Mouse (Mus musculus): ENCODE results near the gene Znrd1as.
A peak's percentile ranks its signal among the peaks of the same experiment; 100 is the strongest.
"Not testable (repeated sequence)": the region's sequence is repeated elsewhere in the genome, so short reads cannot be mapped to it uniquely, and the experiment has no call there.

Znrd1as gene

DNA sequence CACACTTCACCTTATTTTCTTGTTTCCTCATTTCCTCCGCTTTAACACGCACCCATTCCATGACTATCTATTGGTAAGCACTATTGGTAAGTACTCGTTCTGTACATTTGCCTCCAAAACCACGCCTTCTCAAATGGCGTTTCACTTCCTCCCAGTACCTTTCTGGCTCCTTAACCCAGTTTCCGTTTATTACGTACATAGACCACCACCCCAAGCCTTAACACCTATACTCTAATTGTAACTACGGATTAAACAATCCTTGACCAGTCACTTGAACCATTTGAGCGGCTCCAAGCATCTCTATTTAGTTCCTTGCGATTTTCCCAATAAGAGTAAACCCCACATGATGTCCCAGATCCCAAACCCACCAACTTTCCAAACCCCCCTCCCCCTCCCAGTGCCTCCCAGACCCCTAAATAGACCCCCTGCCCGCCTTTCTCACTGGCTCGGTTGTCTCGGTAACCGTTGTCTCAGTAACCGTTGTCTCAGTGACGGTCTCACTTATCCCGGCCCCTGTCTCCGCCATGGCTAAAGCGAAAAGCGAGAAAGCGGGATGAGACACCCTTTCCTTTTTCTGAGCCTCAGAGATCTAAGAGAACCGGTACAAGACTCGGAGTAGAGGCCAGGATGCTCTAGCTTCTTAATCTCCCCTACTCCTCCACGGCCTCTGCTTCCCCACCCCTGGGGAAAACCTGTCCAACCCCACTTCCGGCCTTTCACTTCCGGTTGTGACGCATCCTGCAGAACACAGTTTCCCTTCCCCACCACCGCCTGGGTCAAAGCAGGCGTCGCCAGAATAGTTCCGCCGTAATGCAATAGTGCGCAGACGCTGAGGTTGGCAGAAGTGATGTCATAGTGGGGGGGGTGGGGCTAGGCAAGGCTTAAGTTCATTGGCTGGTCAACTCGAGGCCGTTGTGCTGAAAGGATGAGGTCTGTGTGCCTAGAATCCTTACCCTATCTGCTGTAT lies 7.1 kb upstream of the Znrd1as start, which contains the start of gene Ppp1r11:
Gene Ppp1r11, minus strand, starts transcription at position 761 of the 967 bp plus-strand sequence.
- DNase-seq: peak; percentile 97 to 98

DNA sequence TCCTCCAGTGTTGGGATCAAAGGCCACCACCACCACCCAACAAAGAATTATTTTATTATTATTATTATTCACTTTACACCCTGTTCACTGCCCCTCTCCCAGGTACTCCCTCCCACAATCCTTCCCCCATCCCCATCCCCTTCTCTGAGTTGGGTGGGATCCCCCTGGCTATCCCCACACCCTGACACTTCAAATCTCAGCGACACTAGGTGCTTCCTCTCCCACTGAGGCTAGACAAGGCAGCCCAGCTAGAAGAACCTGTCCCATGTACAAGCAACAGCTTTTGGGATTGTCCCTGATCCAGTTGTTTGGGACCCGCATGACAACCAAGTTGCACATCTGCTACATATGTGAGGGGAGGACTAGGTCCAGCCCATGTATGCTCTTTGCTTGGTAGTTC lies 5.8 kb upstream of the Znrd1as start:
- DNase-seq: no peak

DNA sequence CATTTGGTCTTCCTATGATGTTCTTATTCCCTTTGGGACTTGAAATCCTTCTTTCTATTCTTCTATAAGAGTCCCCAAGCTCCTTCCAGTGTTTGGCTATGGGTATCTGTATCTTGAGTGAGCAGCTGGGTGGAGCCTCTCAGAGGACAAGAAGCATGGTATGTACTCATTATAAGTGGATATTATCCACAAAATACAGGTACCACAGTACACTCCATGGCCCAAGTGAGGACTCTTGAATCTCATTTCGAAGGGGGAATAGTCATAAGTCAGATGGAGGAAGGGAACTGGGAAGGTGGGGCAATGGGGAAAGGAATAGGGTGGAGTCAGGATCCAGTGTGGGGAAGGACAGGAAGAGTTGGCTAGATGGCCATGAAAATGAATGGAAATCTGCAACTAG lies 5.3 kb upstream of the Znrd1as start:
- DNase-seq: peak in 1 of 2 experiments; percentile 47

DNA sequence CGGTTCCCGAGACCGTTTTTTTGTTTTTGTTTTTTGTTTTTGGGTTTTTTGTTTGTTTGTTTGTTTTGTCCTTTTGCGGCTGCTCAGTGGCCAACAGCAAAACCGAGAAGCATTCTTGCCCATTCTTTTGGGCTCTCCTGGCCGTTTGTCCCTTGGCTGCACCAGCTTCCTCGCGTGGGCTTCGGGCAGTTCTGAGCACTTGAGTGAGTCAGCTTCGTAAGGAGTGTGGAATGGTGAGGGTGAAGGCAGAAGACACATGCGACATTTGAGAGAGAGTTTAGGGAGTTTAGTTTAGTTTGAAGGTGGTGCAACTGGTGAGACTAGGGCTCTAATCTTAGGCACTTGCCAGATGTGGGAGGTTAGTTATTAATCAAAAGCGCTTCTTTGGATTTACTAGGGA lies 492 bp downstream of the Znrd1as start:
- DNase-seq: no peak

DNA sequence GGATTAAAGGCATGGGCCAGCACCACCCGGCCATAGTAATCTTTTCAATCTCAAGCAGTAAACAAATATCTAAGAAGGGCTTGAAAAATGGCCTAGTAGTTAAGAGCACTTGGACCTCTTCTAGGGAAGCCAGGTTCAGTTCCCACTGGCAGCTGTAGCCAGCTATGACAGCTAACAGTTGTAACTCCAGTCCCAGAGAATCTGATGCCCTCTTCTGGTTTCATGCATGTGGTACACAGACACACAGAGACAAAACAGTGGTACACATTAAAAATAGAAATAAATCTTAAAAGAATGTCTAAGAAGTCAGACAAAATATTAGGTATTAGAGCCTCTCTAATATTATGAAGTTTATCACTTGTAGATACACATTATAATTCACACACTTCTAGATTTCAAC lies 2.7 kb downstream of the Znrd1as start:
- no peak for DNase-seq

DNA sequence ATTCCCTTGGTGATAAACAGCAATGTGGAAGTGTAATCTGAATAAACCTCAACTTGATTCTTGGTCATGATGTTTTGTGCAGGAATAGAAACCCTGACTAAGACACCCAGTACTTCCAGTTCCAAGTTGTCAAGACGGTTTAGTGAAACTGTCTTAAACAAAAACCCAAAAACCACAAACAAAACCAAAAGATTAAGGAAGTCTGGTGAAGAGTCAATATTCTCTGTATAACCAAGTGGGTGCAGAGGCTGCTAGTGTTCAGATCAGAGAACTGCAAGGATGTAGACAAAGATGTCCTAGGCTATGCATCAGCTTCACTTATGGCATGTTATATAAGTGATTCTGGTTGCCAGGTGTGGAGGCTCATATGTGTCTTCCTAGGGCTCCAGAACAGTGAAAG lies 8.5 kb downstream of the Znrd1as start:
- no peak for DNase-seq

DNA sequence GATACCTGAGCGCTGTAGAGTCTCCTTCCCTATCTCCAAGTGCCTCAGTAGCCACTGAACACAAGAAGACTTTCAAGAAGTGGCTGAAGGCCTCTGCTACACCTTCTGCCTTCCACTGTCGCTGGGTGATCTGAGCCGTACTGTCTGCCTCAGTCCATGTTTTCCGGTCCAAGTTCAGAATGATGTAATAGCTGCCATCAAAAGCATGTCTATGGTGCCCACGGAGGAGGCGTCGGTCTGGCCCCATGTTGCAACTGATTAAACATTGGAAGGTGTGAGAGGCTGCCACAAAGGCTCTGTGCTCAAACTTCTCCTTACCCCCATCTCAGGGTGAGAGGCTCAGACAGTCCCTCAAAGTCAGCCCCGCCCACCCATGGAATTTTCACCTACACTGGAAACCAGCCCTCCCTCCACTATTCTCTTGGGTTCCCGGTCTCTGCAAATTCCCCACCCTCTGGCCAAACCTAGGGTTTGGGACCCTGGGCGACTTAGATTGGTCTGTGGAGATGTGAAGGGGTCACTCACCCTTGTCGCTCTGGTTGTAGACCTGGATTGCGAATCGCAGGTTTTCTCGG lies 12.0 kb downstream of the Znrd1as start:
- no peak for DNase-seq

DNA sequence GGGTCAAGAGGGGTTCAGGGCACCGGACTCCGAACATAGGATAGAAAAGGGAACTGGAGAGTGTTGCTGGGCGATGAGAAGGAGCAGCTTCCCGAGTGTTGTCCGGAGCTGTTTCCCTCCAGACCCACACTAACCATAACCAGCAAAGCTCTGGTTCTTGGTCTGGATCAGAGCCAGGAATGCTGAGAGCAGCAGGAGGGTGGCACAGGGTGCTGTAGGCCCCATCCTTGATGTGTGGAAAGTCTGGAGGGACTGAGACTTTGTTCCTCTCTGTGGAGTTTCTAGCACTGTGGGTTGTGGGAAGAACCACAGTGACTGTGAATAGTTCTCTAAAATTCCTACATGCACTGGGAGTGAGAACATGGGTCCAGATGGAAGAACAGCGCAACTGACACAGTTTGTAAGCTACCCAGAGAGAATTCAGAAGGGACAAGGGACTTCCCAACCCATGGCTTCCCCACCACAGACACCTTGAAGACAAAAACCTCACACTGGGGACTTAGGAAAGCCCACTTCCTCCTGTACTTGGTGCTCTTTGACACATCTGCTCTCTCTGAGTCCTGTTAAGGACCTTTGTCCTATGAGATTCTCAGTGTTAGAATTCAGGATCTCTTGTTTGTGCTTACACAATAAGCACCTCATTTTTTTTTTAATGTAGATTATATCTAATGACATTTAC lies 12.9 kb downstream of the Znrd1as start:
- no peak for DNase-seq

DNA sequence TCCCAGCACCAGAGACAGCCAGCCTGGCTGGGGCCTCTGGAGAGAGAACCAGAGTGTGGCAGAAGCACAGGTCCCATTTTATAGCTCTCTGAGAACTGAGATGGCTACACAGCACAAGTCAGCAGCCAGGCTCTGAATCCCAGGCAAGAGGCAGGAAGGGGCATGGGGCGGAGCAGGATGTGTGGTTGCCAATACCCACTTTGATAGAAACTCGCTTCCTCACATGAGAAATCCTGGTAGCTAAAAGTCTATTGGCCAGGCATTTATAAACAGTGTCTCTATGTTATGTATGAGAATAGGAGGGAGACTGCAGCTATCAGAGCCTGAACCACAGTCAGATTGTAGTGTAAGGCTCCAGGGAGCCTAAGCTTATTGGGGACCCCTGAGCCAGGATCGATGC lies 14.4 kb downstream of the Znrd1as start:
- DNase-seq: no peak

DNA sequence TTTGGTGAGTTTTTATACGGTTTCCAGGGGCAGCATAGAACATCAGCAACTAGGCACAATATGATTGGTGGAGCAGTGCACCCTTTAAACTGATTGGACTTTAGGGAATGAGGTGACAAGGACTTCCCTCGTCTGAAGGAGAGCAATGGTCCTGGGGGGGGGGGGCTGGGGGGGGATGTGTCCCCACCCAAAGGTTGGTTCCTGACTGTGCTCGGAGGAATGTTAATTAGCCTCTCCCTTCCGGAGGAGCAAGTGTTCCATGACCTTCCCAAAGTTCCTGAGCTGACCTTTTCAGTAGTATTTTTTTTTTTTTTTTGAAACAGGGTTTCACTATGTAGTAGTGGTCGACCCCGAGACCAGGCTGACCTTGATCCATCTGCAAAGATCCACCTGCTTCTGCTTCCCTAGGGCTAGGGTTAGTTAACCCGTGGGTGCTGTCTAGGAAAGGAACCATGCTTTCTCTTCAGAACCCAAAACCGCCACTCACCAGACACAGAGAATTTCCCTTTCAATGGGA lies 14.9 kb downstream of the Znrd1as start:
- no peak for DNase-seq

DNA sequence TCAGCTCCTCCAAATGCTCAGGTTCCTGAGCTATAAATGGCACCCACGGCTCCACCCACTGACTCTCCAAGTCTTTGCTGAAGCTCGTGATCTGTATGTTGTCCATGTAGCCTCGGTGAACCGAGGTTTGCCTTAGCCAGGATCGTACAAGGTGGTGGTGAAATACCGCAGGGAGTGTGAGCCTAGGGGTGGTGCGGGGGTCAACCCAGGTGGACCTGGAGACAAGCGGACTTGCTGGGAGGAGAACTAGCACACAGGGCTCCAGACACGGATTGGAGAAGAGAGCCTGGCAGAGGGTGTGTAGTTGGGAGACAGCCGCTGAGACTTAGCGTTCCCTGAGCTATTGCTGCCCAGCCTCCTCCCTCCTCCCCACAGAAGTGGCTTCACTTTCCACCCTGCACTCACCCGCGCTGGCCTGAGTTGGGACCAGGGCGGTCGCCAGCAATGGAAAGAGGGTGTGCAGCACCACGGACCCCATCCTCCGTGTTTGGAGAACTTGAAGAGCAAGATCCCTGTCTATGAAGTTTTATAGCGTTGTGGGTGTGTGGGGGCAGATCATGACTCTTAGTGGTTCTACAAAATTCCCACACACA lies 22.9 kb downstream of the Znrd1as start, which contains the start of gene 2410137M14Rik:
Gene 2410137M14Rik, minus strand, starts transcription at position 17 of the 593 bp plus-strand sequence.
- DNase-seq: peak in 1 of 2 experiments; percentile 26

DNA sequence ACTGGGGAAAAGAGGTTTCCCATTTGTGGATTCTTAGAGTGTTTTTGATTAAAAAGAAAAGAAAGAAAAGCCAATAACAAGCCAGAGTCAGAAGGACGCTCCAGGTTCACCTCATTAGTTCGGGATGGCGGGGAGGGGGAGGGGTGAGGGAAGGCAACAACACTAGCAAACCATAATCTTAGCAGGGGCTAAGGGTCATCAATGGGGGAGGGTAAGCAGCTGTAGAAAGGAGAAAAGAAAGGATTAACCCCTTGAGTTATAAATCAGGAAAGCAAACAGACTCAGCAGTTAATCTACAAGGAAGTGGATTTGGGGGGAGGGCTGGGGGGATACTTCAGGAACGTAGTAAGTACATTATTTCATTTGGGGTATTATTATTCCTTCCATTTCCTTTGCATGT lies 23.5 kb downstream of the Znrd1as start:
- no peak for DNase-seq

DNA sequence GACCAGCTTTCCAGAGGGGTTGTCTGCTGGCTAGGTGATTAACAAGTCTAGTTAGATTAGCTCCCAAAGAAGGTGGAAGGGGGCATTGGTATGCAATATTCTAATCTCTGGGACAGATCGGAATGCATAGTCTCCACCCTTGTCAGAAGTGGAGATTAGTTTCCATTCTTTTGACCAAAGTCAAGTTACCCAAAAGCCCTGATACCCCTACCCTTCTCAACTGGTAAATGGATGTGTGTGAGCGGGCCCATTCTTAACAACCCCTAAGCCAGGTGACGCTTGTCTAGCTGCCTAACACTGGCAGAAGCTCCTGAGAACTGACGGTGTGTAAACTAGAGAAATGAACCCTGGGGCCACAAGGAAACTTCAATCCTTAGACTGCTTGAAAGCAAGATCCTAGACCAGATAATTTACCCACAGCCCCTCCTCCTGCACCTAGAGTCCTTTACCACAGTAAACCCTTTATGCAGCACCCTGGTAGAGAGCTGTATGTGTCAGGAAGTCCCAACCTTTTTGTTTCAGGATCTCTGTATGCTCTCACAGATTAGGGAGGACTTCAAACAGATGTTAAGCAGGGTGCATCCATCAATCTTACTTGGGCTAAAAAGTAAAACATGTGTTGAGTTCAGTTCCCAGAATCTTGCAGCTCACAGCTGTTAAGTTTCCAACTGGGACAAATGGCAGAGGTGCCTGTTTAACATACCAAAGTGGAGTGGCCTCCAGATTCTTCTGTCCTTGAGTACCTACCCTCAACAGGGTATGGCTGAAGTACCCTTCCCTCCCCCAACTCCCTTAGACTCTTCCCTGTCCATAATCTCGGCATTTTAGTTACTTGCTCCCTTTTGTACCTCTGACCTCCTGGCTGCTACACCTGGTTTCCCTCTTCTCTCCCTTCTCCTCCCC lies 24.1 kb downstream of the Znrd1as start:
- DNase-seq: peak; percentile 30 to 44

DNA sequence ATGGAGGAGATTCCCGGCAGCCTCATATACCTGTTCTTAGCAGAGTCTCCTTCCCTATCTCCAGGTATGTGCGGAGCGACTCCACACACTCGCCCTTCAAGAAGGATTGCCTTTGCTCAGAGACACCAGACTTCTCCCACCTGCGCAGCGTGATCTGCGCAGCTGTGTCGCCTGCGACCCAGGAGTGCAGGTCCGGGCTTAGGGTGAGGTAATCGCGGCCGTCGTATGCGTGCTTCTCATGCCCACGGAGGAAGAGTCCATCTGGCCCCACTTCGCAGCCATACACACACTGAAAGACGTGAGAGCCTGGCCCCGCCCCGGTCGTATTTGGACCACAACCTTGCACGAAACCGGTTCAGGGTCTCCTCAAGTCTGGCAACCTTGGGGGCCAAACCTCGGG lies 30.1 kb downstream of the Znrd1as start:
- no peak for DNase-seq

DNA sequence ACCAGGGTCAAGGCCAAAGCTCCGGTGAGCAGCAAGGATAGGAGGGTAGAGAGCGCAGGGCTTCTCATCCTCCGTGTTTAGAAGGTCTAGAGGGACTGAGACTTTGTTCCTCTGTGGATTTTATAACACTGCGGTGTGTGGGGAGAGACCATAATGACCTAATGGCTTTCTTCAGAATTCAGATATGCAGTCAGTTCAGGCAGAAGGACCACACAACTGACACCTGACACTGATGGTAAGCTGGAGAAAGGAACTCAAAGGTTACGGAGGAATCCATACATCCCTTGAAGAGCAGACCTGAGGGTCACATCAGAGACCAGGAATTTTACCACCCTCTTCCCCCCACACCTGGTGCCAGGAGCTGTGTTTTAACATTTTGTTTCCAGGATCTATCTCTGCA lies 31.0 kb downstream of the Znrd1as start, which contains the start of gene H2-M5:
Gene H2-M5, minus strand, starts transcription at position 101 of the 400 bp plus-strand sequence.
- no peak for DNase-seq

DNA sequence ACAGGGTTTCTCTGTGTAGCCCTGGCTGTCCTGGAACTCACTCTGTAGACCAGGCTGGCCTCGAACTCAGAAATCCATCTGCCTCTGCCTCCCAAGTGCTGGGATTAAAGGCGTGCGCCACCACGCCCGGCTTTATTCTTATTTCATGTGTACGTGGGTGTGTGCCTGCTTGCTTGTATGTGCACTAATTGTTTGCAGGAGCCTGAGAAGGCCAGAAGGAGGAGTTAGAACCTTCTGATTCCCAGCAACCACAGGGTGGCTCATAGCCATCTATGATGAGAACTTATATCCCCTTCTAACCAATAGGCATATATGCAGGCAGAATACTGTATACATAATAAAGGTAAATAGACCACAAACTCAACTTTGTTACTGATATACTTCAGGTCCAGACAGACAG lies 32.2 kb downstream of the Znrd1as start:
- not testable (repeated sequence) for DNase-seq

DNA sequence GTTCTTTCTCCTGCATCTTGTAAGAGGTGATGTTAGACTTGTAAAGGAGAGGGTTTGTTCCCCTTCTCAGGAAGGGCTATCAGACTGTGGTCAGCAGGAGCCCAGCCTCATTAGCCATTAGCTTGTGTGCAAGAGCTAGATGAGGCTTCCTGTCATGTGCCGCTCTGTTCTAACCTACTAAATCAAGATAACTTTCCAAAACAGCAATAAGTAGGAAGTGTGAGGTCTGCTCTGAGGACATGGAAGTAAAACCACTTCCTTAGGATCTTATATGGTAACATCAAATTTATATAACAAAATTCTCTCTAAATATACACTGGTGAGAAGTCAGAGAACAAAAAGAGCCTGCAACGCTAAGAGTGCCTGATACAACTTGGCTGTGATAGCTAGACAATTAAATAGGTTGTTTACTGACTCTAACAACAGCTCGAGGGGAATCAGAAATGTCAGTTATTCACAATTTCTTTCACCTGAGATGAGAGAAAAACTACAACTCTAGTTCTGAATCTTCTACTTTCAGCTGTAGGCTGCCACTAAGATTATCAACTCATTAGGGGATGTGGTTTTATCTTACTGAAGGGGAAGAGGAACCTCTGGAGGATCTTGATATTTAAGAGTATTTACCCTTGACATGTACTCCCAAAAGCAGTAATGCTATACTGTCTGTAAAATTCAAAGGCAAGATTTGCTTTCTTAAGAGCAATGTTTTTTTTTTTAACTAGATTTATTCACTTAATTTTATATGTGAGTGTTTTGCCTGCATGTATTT lies 34.1 kb downstream of the Znrd1as start:
- no peak for DNase-seq

DNA sequence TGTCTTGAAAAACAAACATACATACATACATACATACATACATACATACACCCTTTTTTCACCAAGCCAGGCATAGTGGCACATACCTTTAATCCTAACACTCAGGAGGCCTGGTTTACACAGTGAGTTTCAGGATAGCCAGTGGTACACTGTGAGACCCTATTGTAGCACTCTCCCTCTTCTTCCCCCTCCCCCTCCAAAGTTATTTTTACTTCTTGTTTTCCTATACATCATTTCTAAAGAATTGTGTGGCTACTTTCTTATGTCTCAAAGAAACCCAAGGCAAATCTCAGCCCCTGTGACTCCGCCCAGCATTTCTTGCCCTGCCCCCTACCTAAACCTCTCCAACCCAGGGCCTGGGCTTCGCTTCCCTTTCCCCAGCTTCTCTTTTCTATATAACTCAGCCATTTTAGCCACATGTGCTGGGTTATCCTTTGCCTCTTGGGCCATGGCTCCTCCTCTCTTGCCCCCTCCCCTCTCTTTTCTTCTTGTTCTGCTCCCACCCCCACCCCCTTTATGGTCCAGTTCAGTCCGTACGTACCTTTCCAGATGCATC lies 35.5 kb downstream of the Znrd1as start:
- no peak for DNase-seq

DNA sequence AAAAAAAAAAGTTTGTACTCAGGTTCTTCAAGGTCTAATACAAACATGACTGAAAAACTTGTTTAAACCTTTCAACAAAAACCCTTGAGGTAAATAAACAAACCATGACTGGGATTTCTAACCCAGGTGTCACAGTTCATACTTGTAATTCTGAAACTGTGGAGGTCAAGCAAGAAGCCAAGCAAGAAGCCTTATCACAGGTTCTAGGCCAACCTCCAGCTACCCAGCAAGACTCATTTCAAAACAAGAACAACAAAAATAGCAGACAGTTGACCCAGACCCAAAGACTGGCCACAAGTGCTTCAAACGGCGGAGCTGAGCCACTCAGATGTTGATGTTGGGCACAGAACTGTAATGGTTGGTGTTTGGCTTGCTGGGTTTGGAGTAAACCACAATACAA lies 36.1 kb downstream of the Znrd1as start:
- DNase-seq: no peak

DNA sequence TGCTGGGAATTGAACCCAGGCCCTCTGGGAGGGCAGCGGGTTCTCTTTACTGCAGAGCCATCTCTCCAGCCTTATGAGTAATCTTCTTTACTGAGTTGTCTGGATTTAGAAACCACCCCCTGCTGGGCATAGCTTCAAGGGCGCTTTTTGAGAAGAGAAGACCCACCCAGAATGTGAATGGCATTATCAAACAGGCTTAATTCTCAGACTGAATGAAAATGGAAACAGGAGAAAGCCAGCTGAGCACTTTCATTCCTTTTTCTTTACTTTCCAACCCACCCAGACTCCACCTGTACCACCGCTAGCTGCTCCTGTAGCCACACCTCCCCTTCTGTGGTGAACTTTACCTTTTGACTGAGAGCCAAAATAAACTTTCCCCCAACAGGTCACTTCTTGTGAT lies 37.1 kb downstream of the Znrd1as start:
- no peak for DNase-seq

Measured in lung, adult 18-20 months (tissue).